Mouse (Mus musculus): ENCODE results near the gene Slc38a1. TPM values are rescaled to one million over a fixed set of nuclear protein-coding genes. Genes with fewer than 3 reads are reported as not detected.
A peak's percentile ranks its signal among the peaks of the same experiment; 100 is the strongest.

Slc38a1 gene
- polyA plus RNA-seq, 1 experiment = not detected

DNA sequence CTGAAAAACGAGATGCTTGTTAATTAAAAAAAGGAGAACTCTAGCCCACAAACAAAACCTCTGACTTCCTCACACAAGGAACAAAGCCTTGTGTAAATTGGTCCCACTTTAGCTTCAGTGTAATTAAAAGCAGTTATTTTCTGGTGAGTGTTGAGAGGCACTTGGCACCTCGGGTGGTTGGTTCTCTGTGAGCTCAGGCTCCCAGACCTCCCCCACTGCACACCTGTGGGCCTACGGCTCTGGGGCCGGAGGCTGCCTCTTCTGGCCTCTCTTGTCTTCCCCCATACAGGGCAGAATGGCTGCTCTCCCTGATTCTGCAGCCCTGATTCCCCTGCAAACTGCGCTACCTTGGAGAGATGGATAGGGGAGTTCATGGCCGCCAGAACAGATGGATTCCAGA is 49.3 kb downstream of the Slc38a1 start:
- peaks cover 25% of the 10 kb centered on the region for H3K4me1 ChIP-seq (ENCODE audit: control insufficient read depth, insufficient read depth, low read length)
- peak overlapping the region; percentile 13; the same call in 1 of the 2 replicates for H3K27ac ChIP-seq (ENCODE audit: insufficient read depth, low read depth, low read length)
- WGBS = 41% methylated on average over 6 of the region's 6 CpGs
- no peak overlapping the region for H3K4me3 ChIP-seq (ENCODE audit: insufficient read depth, low read depth, low read length)
- TF ChIP-seq POLR2A (IDR thresholded peaks at IDR 0.05; ENCODE audit: insufficient read depth, low read depth, low read length) = no peak
- TF ChIP-seq CTCF (IDR thresholded peaks at IDR 0.05; ENCODE audit: insufficient read depth, low read depth, low read length) = no peak

DNA sequence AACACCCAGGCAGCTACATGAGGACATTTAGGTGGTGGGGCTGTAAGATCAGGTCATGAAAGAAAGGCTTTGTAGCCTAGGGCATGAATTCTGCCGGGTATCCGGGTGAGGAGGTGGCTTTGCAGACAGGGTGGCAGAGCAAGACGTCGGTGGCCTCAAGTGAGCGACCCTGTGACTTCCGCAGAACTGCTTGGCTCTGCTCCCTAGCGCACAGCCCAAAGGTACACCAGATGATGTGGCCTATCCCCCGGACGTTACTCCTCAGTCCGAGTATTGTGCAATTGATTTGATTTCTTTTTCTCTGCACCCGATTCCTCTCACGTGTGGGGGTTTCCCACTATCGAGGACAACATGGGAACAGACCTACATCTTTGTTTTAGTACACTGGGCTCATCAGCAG is 49.7 kb downstream of the Slc38a1 start:
- Histone ChIP-seq H3K4me3 (ENCODE audit: insufficient read depth, low read depth, low read length) (no peak overlapping the region), H3K27ac (ENCODE audit: insufficient read depth, low read depth, low read length) (no peak overlapping the region), H3K4me1 (ENCODE audit: control insufficient read depth, insufficient read depth, low read length) (peaks cover 21% of the 10 kb centered on the region)
- TF ChIP-seq CTCF (IDR thresholded peaks at IDR 0.05; ENCODE audit: insufficient read depth, low read depth, low read length) (no peak), POLR2A (IDR thresholded peaks at IDR 0.05; ENCODE audit: insufficient read depth, low read depth, low read length) (no peak)
- 54% methylated on average over 13 of the region's 13 CpGs for WGBS

DNA sequence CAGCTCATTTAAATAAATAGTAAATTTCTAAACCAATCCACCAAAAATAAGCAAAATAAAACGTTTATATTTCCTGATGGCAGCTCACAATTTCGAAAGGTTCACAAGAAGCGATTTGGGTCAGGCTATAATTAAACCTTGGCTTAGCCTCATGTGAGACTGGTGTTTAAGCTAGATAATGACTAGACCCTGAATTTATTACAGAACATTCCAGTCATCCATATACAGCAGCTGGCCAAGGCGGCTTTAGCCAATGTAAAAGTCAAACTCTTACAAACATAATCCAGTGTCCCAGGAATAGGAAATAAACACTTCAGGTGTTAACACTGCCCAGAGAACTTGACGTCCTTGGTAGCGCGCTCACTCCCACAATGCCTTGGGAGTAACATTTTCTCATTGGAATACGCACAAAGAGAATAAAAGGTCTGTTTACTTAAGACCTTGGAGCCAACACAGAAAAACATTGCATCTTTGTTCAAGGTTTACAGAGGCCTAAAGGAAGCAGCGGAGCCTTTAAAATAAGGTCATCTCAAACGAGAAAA is 50.8 kb downstream of the Slc38a1 start:
- no peak overlapping the region for H3K27ac ChIP-seq (ENCODE audit: insufficient read depth, low read depth, low read length)
- TF ChIP-seq POLR2A (IDR thresholded peaks at IDR 0.05; ENCODE audit: insufficient read depth, low read depth, low read length) = no peak
- no peak for TF ChIP-seq CTCF (IDR thresholded peaks at IDR 0.05; ENCODE audit: insufficient read depth, low read depth, low read length)

DNA sequence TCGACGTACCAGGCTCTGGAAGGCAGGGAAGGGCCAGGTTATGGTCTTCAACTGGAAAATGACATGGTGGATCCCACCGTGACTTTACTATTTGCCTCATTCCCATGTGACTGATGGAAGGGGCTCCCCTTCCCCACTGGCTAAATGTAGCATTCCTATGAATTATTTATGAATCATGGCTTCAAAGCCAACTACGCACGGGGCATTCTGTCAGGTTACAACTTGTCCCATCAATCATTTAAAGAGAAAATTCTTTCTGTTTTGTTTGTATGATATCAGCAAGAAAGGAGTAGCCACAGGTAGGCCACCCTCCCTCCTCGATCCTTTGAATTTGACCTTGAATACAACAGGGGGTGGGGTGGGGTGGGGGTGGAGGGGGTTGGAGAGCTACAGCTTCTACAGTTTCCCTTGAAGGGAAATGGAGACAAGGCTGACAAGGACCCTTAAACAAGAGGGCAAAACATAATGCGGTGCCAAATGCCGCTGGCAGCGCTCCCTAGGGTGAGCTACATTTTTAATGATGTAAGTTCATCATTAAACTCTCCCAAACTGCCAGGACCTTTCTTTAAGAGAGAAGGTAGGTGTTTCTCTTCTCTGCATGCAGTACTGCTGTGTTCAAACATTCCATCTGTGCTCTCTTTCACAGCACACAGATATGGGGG is 53.6 kb downstream of the Slc38a1 start:
- TF ChIP-seq CTCF (IDR thresholded peaks at IDR 0.05; ENCODE audit: insufficient read depth, low read depth, low read length) = no peak
- TF ChIP-seq POLR2A (IDR thresholded peaks at IDR 0.05; ENCODE audit: insufficient read depth, low read depth, low read length) = no peak
- Histone ChIP-seq H3K4me1 (ENCODE audit: control insufficient read depth, insufficient read depth, low read length) (peaks cover 18% of the 10 kb centered on the region), H3K4me3 (ENCODE audit: insufficient read depth, low read depth, low read length) (no peak overlapping the region), H3K27ac (ENCODE audit: insufficient read depth, low read depth, low read length) (no peak overlapping the region)
- WGBS = 70% methylated on average over 9 of the region's 9 CpGs

More for the DNA sequence above, 50.8 kb downstream of the Slc38a1 start:
- Histone ChIP-seq H3K4me1 (ENCODE audit: control insufficient read depth, insufficient read depth, low read length) (peaks cover 20% of the 10 kb centered on the region), H3K4me3 (ENCODE audit: insufficient read depth, low read depth, low read length) (no peak overlapping the region)
- 51% methylated on average over 10 of the region's 10 CpGs for WGBS

- WGBS = 72% methylated on average over 8 of the region's 8 CpGs
- Histone ChIP-seq H3K4me1 (ENCODE audit: control insufficient read depth, insufficient read depth, low read length) (peaks cover 11% of the 10 kb centered on the region), H3K4me3 (ENCODE audit: insufficient read depth, low read depth, low read length) (no peak overlapping the region), H3K27ac (ENCODE audit: insufficient read depth, low read depth, low read length) (no peak overlapping the region)
- TF ChIP-seq CTCF (IDR thresholded peaks at IDR 0.05; ENCODE audit: insufficient read depth, low read depth, low read length) (no peak), POLR2A (IDR thresholded peaks at IDR 0.05; ENCODE audit: insufficient read depth, low read depth, low read length) (no peak)
These were observed 54.7 kb downstream of the Slc38a1 start for GRCm38 (mm10) chr15:96587998-96588397.

DNA sequence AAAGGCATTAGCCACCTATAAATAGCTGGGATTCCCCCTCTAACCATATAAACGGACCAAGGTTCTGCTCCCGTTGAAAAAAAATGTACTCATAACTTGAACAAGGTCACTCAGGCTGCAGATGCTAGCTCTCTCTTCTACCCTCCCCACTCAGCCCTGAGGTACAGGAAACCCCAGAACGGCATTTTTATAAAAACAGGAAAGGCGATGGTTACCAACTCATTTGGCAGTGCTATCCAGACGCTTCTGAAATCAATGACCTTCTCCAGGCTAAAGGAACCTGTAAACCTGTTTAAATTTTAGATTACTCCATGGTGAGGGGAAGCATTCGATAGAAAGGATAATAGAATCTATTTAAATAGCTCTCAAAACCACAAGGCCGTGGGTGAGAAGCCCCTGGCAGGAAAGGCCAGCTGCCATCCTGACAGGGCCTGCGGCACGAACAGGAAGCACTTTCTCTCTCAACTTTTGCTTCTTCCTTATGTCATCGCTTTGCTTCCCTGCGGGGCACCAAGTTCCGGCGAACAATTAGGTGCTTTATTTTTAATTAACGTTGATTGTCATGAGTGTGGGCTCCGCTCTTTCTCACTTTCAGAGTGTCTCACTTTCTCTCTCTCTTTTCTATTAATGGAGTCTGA is 59.2 kb downstream of the Slc38a1 start:
- Histone ChIP-seq H3K4me1 (ENCODE audit: control insufficient read depth, insufficient read depth, low read length) (no peaks in the 10 kb centered on the region), H3K4me3 (ENCODE audit: insufficient read depth, low read depth, low read length) (no peak overlapping the region), H3K27ac (ENCODE audit: insufficient read depth, low read depth, low read length) (no peak overlapping the region)
- TF ChIP-seq POLR2A (IDR thresholded peaks at IDR 0.05; ENCODE audit: insufficient read depth, low read depth, low read length) (no peak), CTCF (IDR thresholded peaks at IDR 0.05; ENCODE audit: insufficient read depth, low read depth, low read length) (no peak)
- WGBS = 72% methylated on average over 15 of the region's 15 CpGs

- Histone ChIP-seq H3K27ac (ENCODE audit: insufficient read depth, low read depth, low read length) (no peak overlapping the region), H3K4me1 (ENCODE audit: control insufficient read depth, insufficient read depth, low read length) (no peaks in the 10 kb centered on the region), H3K4me3 (ENCODE audit: insufficient read depth, low read depth, low read length) (no peak overlapping the region)
- TF ChIP-seq CTCF (IDR thresholded peaks at IDR 0.05; ENCODE audit: insufficient read depth, low read depth, low read length) (no peak), POLR2A (IDR thresholded peaks at IDR 0.05; ENCODE audit: insufficient read depth, low read depth, low read length) (no peak)
- 97% methylated on average over 5 of the region's 5 CpGs for WGBS
These were observed 65.7 kb downstream of the Slc38a1 start for GRCm38 (mm10) chr15:96576998-96577397.

- Histone ChIP-seq H3K4me3 (ENCODE audit: insufficient read depth, low read depth, low read length) (no peak overlapping the region), H3K4me1 (ENCODE audit: control insufficient read depth, insufficient read depth, low read length) (peaks cover 5% of the 10 kb centered on the region), H3K27ac (ENCODE audit: insufficient read depth, low read depth, low read length) (no peak overlapping the region)
- 78% methylated on average over 2 of the region's 2 CpGs for WGBS
- TF ChIP-seq CTCF (IDR thresholded peaks at IDR 0.05; ENCODE audit: insufficient read depth, low read depth, low read length) (no peak), POLR2A (IDR thresholded peaks at IDR 0.05; ENCODE audit: insufficient read depth, low read depth, low read length) (no peak)
These were observed 73.7 kb downstream of the Slc38a1 start for GRCm38 (mm10) chr15:96568983-96569363.

GRCm38 (mm10) chr15:96568271-96568982 is 74.3 kb downstream of the Slc38a1 start:
- TF ChIP-seq POLR2A (IDR thresholded peaks at IDR 0.05; ENCODE audit: insufficient read depth, low read depth, low read length) (no peak), CTCF (IDR thresholded peaks at IDR 0.05; ENCODE audit: insufficient read depth, low read depth, low read length) (no peak)
- peaks cover 5% of the 10 kb centered on the region for H3K4me1 ChIP-seq (ENCODE audit: control insufficient read depth, insufficient read depth, low read length)
- H3K27ac ChIP-seq (ENCODE audit: insufficient read depth, low read depth, low read length) = no peak overlapping the region
- 83% methylated on average over 13 of the region's 13 CpGs for WGBS
- H3K4me3 ChIP-seq (ENCODE audit: insufficient read depth, low read depth, low read length) = no peak overlapping the region

All from olfactory bulb, adult 2 months (tissue).